Mouse (Mus musculus) cerebral cortex, adult 2 months (tissue): Measurements from ENCODE around the gene Olfr345.

Source experiments
- WGBS: fragments of 180-500 bp; shearing (Covaris S2); methylation state at CpG from one replicate; pipeline ENCODE4 v1.1.7; 2018; 5-methylcytosine and 5-hydroxymethylcytosine counted together

Olfr345 gene

DNA sequence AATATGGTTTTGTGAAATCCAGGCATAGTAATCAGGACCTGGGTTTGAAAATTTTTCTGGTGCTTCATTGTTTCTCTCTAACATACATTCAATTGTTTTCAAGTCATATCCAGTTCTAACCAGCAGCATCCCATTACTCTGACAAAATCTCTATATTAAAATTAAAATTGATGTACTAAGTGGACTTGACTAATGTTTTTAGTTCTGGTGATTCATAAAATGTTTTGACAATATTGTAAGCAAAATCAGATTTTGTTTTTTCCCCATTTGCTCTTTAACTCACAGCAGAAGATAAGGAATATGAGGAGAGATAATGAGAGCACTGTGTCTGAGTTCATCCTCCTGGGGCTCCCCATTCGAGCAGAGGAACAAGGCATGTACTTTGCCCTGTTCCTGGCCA, at the start of gene Olfr345:
Gene Olfr345 (plus strand): TSS at position 301 of the 400 bp plus-strand sequence.
- WGBS, result 67% methylated on average over 1 of the region's 1 CpGs

- WGBS, result 85% methylated on average over 1 of the region's 1 CpGs
Measured at GRCm38 (mm10) chr2:36685488-36685887, 45.6 kb downstream of the Olfr345 start, which contains the start of gene Olfr346. Gene Olfr346 (plus strand): TSS chr2:36685788.
